Mouse (Mus musculus): ENCODE data around the gene Xpo4.
"Not testable (repeated sequence)": the region's sequence is repeated elsewhere in the genome, so short reads cannot be mapped to it uniquely, and the experiment has no call there.

Gene Xpo4

DNA sequence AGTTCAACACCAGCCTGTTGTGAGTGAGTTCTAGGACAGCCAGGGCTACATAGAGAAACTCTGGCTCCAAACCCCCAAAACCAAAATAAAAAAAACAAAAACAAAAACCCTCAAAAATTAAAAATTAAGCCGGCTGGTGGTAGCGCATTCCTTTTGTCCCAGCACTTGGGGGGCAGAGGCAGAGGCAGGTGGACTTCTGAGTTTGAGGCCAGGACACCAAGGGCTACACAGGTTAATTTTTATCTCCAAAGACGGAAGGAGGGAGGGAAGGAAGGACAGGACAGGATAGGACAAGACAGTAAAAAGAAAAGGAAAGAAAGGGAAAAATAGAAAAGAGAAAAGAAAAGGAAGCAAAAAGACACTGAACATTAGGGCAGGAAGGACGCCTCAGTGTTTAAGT lies 17.5 kb upstream of the Xpo4 start:
- no peak for DNase-seq (ENCODE audit: low read depth, low spot score)

DNA sequence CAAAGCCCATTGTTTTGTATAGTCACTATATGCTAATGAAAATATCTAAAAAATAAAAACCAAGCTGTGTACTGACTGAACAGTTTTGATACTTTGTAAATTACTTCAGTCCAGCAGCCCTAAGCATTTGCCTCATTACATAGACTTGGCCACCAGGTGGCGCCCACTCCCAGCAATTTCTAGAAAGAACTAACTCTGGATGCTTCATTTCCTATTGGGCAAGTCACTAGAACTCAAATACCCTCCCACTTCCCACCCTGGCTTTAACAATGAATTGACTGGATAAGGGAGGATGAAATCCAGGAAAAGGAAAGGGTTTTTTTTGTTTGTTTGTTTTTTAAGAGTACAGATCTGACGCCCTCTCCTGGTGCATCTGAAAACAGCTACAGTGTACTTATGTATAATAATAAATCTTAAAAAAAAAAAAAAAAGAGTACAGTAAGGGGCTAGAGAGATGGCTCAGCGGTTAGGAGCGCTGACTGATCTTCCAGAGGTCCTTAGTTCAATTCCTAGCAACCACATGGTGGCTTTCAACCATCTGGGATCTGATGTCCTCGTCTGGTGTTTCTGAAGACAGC lies 14.8 kb upstream of the Xpo4 start:
- DNase-seq (ENCODE audit: low read depth, low spot score): peak; percentile 82

DNA sequence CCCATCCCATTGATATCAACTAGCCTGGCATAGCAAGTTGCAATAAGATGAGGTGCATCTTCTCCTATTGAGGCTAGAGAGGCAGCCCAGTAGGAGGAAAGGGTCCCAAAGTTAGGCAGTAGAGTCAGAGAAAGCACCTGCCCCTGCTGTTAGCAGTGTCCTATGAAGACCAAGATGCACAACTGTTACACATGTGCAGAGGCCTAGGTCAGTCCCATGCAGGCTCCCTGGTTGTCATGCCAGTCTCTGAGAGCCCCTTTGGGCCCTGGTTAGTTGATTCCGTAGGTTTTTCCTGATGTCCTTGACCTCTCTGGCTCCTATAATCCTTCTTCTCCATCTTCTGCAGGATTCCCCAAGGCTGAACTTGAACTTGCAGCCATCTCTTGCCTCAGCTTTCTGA lies 14.3 kb upstream of the Xpo4 start:
- no peak for DNase-seq (ENCODE audit: low read depth, low spot score)

DNA sequence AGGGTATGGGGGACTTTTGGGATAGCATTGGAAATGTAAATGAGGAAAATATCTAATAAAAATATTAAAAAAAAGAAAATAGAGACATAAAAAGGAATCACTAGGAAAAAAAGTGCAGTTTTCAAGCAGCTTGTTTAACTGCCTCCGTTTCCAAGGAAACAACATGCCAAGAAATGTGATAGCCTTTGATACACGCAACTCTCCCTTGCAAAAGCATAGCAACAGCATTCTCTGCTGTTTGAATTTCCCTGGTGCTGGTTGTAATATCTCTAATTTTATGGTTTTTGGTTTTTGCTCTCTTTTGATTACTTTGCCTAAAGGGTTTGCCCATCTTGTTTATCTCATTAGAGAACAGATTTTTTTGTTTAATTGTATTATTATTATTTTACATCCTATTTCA lies 10.3 kb upstream of the Xpo4 start:
- no peak for DNase-seq (ENCODE audit: low read depth, low spot score)

DNA sequence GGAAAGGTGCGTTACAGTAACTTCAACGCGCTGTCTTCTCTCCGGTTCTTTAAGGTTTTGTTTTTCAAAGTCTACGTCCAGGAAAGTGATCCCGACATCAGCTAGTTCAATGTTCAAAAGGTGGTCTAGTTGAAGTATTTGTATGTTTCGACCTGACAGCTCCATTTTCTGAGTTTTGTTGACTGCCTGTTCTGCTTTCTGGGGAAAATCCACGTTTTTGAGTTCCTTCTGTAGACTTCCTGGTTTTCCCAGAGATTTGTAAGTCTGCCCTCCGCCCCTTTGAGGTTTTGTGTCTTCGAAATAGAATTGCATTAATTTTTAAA lies 359 bp upstream of the Xpo4 start:
- DNase-seq (ENCODE audit: low read depth, low spot score): no peak

DNA sequence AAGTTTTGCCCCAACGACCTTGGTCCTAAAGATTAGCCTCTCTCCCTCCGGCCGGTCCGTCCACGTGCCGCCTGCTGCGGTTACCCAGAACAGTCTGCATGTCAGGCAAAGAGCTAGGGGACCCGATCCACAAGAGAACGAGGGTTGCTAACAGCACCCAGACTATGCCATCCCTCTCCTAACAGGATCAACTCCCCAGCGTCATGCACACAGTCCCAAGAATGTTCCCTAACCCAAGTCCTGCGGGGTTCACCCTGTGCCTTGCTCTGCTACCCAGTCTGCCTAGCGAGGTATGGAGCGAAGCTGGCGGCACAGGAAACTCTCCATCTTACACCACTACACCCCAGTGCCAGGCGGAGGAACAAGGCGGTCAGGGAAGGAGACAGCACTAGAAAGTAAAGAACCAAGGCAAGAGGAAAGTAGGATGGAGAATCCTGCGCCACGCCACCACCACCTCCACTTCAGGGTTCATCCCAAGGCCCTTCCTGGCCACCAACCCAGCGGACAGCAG lies 864 bp downstream of the Xpo4 start:
- no peak for DNase-seq (ENCODE audit: low read depth, low spot score)

DNA sequence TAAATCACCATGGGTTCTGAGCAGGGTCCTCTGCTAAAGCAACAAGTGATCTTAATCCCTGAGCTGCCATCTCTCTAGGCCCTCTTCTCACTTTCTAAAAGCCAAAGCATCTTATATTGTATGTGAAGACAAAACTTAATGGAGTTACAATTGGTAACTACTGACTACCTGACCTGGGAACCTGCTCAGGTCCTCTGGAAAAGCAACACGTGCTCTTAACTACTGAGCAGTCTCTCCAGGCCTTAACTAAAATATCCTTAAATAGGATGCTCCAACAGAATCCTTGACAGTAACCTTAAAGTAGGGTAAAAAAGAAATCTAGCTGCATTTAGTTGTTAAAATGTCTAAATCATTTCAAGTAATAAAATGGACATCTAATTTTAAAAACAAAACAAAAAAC lies 1.6 kb downstream of the Xpo4 start:
- DNase-seq (ENCODE audit: low read depth, low spot score): no peak

DNA sequence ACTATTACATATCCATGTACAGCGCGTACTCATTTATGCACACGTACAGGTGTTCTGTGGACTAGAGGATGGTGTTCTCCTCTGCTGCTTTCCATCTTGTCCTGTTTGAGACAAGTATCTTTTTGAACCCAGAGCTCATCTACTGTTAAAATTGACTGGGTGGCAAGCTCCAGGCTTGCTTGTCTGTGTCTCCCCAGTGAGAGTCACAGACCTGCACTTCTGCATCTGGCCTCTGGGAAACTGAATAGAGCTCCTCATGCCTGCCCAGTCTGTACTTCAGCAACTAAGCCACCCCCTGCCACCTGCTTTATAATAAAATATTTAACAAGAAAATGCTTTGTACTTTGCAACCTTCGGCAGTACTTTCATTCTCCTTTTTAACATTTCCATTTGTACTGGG lies 6.9 kb downstream of the Xpo4 start:
- peak; percentile 34 for DNase-seq (ENCODE audit: low read depth, low spot score)

DNA sequence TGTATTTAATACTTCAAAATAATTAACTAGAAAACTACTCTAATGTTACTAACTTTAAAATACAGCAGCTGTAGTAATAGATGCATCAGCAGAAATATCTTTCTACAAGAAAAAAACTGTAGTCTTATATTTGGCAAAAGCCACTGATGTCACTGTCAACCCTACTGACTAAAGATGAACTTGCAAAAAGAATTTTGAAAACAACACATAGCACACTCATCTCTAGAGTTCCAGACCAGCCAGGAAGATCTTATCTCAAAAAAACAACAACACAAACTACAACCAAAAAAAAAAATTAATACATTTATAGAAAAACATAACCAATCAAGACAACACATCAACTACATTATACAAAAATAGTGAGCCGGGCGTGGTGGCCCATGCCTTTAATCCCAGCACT lies 7.7 kb downstream of the Xpo4 start:
- peak; percentile 39 for DNase-seq (ENCODE audit: low read depth, low spot score)

DNA sequence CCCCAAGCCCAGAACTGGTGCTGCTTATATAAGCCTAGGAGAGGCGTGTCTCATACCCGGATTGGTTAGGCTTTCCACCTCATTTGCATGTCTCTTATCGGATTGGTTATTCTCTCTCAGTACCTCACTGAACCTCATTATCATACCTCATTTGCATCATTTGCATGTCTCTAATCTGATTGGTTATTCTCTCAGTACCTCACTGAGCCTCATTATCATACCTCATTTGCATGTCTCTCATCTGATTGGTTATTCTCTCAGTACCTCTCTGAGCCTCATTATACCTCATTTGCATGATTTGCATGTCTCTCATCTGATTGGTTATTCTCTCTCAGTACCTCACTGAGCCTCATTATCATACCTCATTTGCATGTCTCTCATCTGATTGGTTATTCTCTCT lies 8.7 kb downstream of the Xpo4 start:
- DNase-seq (ENCODE audit: low read depth, low spot score): not testable (repeated sequence)

DNA sequence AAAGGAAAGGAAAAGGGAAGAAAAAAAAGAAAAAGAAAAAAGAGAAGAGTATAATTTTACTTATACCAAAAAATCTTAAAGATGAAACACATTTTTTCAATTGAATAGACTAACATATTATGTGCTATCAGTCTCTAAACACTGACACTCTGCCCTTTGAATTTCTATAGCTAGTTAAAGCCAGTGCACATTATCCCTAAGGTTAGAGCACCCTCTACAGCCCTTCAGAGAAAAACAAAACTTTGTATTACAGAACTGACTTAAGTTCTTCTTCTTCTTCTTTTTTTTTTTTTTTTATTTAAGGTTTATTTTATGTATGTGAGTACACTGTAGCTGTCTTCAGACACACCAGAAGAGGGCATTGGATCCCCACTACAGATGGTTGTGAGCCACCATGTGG lies 15.7 kb downstream of the Xpo4 start:
- DNase-seq (ENCODE audit: low read depth, low spot score): peak; percentile 40

DNA sequence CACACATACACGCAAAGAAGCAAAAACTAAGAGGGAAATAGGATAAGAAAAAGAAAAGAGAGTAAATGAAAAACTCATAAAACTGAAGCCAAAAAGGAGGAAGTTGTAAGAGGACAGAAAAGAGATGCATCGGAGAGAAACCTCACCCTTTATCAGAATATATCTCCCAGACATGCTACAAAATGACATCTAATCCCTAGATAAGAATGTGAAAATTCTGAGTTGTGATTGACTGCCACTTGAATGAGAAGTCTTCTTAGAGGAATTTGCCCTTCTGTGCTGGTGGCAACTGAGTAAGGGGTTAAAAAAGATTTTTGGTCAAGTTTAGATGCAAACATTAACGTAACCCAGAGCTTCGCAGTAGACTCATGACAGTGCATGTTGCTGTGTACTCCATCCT lies 19.1 kb downstream of the Xpo4 start:
- DNase-seq (ENCODE audit: low read depth, low spot score): no peak

DNA sequence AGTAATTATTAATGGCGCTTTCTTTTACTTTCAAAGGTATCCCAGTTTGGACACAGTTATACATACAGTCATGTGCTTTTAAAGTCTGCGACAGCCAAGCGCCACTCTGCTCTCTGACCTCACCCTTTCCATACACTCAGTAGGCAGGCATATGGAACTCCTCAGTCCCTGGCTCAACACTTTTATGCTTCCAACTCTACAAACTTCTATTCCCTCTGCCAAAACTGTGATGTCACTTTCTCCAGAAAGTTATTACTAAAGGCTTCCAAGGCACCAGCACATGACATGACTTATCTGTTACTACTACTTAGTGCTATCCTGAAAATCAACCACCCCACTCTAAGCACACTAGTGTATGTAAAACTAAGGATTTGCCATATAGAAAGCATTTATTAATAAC lies 26.1 kb downstream of the Xpo4 start:
- no peak for DNase-seq (ENCODE audit: low read depth, low spot score)

DNA sequence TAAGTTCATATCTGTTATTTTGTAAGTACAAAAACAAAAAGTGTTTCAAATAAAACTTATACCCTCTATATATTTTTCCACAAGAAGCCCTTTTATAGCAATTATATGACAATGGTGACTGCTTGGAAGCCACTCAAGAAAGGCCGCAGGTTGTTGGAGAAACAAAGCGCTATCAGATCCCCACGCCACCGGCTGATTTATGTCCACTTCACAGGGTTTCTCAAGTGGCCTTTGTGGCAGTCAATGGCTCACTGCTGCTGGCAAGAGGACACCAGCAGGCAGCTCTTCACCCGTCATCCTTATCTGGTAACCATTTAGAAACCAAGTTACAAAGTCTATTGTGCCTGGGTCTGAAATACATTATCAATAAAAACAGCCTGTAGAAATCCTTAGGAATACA lies 31.1 kb downstream of the Xpo4 start:
- DNase-seq (ENCODE audit: low read depth, low spot score): no peak

DNA sequence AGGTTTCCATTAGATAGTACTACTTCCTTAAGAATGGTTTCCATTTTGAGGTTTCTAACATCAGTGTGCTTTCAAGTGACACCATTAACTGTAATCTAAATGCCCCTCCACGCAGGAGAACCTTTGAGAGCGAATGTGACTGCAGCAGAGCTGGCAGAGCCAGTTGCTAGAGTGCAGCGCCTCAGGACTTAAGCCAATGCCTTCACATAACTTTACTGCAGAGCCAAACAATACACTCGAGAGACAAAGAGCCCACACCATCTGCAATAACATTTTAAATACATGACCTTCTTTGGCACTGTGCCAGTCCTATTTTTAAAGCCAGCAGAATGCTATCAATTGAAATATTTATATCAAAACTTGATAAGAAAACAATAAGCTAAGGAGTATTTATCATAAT lies 35.6 kb downstream of the Xpo4 start:
- no peak for DNase-seq (ENCODE audit: low read depth, low spot score)

DNA sequence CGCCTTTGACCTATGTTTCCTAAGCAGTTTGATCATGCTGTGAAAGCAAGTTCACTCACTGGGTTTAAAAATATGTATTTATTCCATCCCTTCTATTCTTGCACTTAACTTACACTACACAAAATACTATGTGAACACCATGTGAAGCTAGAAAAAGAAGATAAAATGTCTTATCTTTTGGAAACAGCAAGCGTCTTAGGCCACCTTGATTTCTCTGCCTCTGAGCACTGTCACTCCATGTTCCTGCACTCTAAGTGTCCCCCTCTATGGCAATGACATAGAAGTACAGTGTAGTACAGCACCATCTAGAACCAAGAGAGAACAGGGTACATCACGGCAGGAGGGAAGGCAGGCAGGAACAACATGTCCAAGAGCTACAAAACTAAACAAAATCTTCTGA lies 42.3 kb downstream of the Xpo4 start:
- no peak for DNase-seq (ENCODE audit: low read depth, low spot score)

DNA sequence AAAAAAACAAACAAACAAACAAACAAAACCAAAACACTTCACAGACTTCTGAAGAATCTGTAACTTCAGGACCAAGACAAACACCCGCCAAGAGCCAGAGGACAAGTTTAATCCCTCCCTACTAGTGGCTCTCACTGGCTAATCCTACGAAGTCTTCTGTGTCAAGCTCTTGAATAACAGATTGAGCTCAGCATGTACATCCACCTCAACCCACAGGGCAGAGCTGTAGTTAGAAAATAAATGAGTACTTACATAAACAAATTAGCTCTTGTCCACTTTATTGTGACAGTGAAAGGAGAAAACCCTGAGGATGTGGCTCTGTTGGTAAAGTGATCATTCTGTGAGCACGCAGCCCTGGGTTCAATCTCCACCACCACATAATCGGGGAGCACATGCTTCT lies 43.5 kb downstream of the Xpo4 start:
- DNase-seq (ENCODE audit: low read depth, low spot score): no peak

DNA sequence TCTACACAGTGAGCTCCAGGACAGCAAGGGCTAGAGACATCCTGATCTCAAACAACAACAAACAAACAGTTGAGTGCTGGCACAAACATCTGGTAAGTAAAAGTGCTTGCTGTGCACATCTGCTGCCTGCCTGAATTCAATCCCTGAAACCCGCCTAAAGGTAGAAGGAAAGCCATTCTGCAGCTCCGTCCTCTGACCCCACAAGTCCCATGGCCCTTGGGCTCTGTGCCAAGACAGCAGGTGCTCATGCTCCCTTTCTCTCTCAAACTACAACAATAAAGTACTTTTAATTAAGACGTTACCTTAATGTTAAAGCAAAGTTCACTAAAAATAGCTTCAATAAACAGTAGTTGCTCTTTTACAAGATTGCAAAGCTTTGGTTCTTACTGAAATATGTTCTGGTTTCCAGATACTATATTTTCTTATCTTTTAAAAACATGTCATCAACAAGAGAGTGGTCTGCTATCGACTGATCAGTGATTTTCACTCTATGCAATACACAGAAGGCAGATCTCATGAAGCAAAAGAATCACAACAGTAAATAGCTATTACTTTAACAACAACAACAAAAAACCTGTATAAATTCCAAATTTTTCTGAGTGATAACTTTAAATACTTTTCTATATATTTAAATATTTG lies 44.5 kb downstream of the Xpo4 start:
- no peak for DNase-seq (ENCODE audit: low read depth, low spot score)

DNA sequence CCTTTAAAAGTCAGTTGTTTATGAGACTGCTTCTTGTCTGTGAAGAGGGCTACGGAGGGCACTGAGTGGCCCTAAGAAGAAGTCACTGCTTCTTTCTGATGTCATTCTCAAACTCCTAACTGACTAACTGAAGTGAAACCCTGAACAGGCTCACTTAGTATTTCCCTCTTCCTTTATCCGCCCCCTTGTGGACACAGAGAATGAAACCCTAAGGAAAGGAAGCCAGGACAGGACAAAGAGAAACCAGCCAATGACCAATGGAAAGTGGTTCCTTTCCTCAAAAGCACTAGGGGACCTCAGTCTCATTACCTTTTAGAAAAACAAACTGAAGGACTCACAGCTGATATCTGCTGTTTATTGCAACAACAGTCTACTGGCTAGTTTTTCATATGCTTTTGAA lies 45.7 kb downstream of the Xpo4 start:
- peak; percentile 44 for DNase-seq (ENCODE audit: low read depth, low spot score)

DNA sequence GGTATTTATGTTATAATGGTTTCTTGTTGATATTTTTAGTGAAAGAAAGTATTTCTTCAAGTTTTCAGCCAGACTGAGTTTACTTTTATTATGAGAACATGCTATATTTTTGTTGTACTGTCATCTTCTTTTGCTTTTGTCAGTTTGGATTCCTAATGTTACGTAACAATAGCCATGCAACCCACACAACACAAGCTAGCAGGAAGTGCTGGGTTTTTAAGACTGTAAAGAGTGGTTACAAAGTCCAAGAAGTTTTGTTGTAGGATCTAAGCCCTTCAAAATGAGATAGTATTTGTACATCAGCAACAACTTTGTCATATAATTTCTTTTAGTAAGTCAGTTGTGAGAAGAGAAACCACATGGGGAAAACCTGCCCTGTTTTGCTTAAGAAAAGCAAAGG lies 47.6 kb downstream of the Xpo4 start:
- DNase-seq (ENCODE audit: low read depth, low spot score): peak; percentile 7

DNA sequence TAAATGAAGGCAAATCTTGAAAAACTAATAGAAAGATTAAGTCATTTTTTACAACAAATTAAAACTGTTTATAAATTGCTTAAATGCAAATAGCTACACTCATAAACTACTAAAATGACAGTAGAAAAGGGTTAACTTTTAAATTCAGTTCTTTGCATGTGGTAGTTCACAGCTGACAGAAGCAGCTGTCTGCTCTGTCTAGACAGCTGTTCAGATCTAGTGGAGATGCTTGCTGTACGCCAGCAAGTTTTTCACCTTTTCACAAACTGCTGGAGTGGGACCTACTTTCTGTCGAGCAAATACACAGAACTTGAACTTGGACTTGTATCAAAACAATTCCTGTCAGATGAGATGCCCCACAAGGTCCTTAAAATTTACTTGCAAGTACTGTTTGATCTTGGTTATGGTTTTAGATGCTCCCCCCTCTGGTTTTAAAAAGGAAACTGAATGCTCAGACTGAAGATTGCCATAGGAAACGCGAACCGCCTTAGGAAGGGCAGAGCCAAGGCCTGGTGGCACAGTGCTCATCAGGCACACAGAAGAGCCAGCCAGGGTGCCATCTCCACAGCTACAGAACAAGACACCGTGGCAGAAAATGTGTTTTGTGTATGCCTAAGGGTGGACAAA lies 48.8 kb downstream of the Xpo4 start:
- DNase-seq (ENCODE audit: low read depth, low spot score): peak; percentile 52

DNA sequence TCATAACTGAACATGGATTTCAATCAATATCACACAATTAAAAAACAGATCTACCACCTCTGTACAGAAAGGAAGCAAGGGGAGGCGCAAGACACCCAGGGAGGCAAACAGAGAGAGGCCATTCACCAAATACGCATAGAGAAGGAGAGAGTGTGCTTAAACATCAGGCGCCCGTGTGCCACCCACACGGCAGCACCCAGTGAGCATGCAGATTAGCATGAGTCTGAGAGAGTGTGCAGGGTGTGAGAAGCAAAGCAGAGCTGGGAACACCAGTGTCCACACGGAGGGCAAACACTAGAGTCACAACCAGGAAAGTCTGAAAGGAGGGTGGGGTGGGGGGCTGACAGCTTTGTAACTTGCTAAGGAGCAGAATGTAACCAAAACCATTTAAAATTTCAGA lies 49.4 kb downstream of the Xpo4 start:
- DNase-seq (ENCODE audit: low read depth, low spot score): no peak

DNA sequence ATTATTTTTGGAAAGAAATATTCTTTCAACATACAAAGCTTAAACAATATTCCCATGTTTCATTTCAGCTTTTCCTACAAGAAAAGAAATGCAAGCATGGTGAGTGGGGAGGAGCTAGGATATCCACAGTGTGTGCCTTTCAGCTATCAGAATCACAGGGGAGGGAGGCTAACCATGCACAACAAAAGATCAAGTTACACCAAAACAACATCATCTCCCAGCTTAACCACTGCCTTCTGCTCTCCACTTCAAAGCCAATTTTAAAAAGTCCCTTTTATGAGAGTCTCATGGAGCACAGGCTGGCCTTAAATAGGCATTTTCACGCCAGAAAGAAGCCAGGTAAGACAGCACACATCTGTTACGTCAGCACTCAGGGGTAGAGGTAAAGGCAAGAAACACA lies 54.2 kb downstream of the Xpo4 start:
- DNase-seq (ENCODE audit: low read depth, low spot score): peak; percentile 32
